Mouse (Mus musculus) kidney, postnatal 10 days (tissue): ENCODE measurements at regions not wholly inside any gene's neighbourhood (a gene's known extent, or its start where the extent isn't known, plus 50 kb on each side); places are given as distances from the start of the nearest gene placed in this dataset.
A peak's percentile ranks its signal among the peaks of the same experiment; 100 is the strongest.

Experiments
- DNase-seq: peaks from one replicate; pipeline ENCODE4 v3.0.0; 2021; ENCODE audit warnings: mixed read lengths

- no peak for DNase-seq
Observed at GRCm38 (mm10) chr1:190290061-190290460, 119.5 kb upstream of the Prox1 start.

GRCm38 (mm10) chr1:190286481-190287145 lies 116.1 kb upstream of the Prox1 start:
- no peak for DNase-seq

- no peak for DNase-seq
Observed at GRCm38 (mm10) chr1:190285636-190286035, 115.1 kb upstream of the Prox1 start.

DNA sequence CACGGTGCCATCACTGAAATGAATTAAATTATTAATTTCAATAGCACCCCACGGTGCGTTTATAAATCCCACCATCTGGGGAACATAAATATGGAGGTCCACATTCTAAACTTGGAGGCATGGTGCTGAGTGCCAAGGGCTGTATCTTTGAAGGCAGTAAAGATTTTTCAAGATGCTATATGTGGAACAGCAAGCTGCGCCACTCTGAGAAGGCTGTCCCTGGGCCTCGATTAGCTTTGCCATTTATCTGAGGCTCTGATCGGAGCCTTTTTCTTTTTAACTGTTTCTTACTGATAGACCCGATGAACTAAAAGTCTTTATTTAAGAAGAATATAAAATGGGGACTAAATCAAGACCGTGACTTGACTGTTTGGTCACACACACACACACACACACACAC lies 114.5 kb upstream of the Prox1 start:
- no peak for DNase-seq

- no peak for DNase-seq
Observed at GRCm38 (mm10) chr1:190284138-190284537, 113.6 kb upstream of the Prox1 start.

- DNase-seq, result no peak
Observed at GRCm38 (mm10) chr1:190280081-190280858, 109.8 kb upstream of the Prox1 start.

GRCm38 (mm10) chr1:190274911-190275310 lies 104.4 kb upstream of the Prox1 start:
- no peak for DNase-seq

- DNase-seq, result no peak
Observed at GRCm38 (mm10) chr1:190270784-190271385, 100.4 kb upstream of the Prox1 start.

- DNase-seq, result no peak
Observed at GRCm38 (mm10) chr1:190269181-190269580, 98.7 kb upstream of the Prox1 start.

DNA sequence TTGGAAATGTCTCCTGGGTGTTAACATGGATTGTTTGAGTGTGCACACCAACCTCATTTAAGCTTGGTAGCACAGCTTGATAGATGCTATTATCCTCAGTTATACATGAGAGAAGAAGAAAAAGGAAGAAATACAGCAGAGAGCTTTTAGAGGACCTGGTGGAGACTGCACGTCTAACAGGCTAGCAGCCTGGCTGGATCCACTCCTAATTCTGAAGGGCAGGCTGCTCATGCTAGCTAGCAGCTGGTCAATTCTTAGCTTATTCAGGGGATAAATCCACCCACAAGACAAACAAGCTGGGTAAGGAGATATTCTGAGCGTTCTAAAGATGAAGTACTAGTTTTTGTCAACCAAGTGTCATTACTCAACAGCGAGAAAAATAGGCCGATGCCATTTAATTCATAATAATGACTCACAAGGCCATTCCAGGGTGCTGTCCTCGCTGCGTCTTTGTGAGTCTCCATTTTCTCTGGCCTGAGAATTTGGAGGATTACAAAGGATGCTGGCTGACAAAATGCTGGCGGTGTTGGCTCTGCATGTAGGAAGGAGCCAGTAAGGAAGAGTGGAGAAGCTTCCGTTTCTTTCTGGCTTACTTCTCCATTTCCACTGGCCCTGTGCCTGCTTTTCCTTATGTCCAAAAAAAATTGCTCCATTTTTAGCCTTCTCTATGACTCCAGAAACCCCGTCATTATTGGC lies 94.7 kb upstream of the Prox1 start:
- no peak for DNase-seq

- peak; percentile 24 for DNase-seq
Observed at GRCm38 (mm10) chr1:190264501-190264900, 94.0 kb upstream of the Prox1 start.

DNA sequence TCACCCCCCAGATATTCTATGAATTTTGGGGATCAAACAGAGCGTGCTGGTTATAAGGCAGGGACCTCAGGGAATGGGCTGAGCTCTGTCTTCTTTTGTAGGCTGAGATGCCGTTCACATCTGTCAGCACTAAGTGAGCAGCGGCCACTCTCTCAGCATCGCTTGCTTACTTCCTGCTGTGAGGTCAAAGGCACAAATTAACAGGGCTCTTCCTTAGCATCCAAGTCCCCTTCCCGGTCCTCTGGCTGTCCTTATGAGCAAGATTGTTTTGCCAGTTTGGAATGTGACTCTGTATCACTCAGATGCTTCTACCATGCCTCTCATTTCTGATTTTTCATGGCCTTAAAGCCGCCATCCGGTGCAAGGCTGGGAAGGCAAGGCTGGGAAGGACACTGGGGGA lies 93.1 kb upstream of the Prox1 start:
- DNase-seq, result no peak

GRCm38 (mm10) chr1:190259576-190259975 lies 89.1 kb upstream of the Prox1 start:
- no peak for DNase-seq

DNA sequence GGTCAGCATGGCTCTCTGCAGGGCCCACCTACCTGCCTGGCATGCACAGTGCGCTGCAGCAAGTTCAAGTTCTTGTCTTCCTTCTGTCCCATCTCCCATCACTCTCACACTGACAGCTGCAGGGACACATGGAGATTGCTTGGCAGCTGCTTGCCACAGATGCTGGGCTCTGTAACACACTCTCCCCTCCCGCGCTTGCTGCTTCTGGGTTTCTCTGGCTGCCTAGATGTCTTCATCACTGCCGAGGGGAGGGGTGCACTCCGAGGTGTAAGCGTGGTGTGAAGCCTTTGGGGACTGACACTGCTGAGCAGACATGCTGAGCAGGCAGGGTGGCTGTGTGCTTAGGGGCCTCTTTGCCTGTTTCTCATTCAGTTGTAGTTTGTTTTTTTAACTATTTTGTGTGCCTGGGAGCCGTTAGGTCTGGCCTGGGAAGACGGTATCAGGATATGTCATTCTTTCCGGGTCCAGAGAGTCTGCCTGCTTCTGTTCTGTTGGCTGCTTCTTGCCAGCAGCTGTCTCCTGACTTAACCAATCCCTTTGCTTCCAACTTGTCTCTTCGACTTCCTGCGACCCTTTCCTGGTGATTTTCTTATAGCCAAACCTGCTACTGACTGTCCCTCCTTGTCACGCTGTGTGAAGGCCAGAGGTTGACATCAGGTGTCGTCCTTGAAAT lies 80.2 kb upstream of the Prox1 start:
- no peak for DNase-seq

DNA sequence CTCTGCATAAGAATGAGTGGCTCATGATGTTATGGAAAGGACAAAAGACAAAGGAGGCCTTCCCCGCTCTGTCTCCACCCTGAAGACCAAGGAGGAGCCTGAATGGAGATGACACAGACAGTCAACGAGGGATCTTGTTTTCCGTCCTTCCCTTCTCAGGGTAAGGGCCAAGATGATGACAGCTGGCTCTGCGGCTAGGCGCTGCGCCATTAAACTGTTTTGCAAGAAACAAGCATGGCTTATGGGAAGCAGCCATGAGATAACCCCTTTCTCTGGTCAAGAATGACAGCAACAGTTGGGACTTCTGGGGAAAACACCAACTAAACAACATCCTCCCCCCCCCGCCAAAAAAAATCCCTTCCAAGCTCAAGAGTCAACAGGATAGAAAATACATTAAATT lies 72.0 kb upstream of the Prox1 start:
- no peak for DNase-seq

GRCm38 (mm10) chr1:190239796-190240195 lies 69.3 kb upstream of the Prox1 start:
- no peak for DNase-seq

DNA sequence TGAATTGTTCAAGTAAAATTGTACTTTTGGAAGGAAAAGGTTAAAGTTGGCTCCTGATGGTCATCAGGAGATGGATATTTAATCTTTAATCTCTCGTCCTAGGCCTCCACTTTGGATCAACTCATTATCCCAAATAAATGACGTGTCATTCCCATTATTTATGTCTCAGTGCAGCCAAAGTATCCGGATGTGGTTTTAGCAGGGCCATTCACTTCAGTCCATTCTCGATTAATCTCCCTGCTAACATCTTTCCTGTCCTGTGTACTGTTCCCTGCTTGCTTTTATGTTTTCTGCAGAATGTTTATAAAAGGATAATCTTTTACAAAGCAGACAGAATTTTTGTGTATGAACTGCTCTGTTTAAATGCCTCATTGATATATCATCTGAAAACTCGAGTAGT lies 60.4 kb upstream of the Prox1 start:
- DNase-seq, result no peak

DNA sequence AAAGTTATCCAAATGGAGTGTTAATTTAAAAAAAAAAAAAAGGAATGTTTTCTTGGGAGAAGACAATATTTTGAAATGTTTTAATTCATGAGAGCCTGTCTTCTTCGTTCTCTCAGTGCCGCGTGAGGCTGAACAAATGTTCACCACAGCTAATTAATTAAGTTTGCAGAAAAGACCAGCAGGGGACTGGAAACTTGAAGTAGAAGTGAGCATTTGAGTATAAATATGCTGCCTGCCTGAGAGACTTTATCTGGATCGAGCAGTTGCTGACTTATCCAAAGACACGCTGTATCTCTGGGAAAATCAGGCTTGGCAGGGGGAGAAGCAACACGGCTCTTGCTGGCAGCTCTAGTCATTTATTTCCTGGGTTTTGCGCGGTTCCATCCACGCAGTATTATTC lies 49.9 kb upstream of the Prox1 start:
- no peak for DNase-seq
